Mouse (Mus musculus) megakaryocyte, embryonic 14.5 days (primary cell): ENCODE results near the gene H2al1g. TPM values are rescaled to one million over a fixed set of nuclear protein-coding genes. Genes with fewer than 3 reads are reported as not detected.
A peak's percentile ranks its signal among the peaks of the same experiment; 100 is the strongest.
"Not testable (repeated sequence)": the region's sequence is repeated elsewhere in the genome, so short reads cannot be mapped to it uniquely, and the experiment has no call there.

Source experiments
- H3K27me3 ChIP-seq: replicated peaks from 2 replicates; pipeline ENCODE3; 2012; ENCODE audit warnings: inconsistent platforms
- H3K36me3 ChIP-seq: replicated peaks from 2 replicates; pipeline ENCODE3; 2012; ENCODE audit warnings: low read length, inconsistent platforms, mixed read lengths
- H3K4me1 ChIP-seq: 2 replicates; pipeline ENCODE4 v1.6.1; 2012; ENCODE audit warnings: inconsistent platforms
- H3K4me3 ChIP-seq: replicated peaks from 2 replicates; pipeline ENCODE3; 2012; ENCODE audit warnings: moderate library complexity, mild to moderate bottlenecking, inconsistent platforms
- H3K9me3 ChIP-seq: 2 replicates; pipeline ENCODE4 v1.6.1; 2012; ENCODE audit warnings: inconsistent platforms
- FLI1 ChIP-seq: IDR thresholded peaks from 2 replicates; pipeline ENCODE4 v1.6.1; 2012; ENCODE audit warnings: low read length, inconsistent platforms, mixed read lengths
- GATA1 ChIP-seq: IDR thresholded peaks from 3 replicates; pipeline ENCODE4 v1.6.1; 2012; ENCODE audit warnings: mixed read lengths, low read length, inconsistent platforms, borderline replicate concordance
- polyA plus RNA-seq: library from polyadenylated mRNA; stranded (reverse); fragments of >175 nt; gene quantifications from 2 replicates; pipeline ENCODE4 v1.2.3, GENCODE M21; 2012; ENCODE audit warnings: low replicate concordance; ENCODE audit not compliant: insufficient read depth

Gene H2al1g
- polyA plus RNA-seq, 1 experiment, result not detected

DNA sequence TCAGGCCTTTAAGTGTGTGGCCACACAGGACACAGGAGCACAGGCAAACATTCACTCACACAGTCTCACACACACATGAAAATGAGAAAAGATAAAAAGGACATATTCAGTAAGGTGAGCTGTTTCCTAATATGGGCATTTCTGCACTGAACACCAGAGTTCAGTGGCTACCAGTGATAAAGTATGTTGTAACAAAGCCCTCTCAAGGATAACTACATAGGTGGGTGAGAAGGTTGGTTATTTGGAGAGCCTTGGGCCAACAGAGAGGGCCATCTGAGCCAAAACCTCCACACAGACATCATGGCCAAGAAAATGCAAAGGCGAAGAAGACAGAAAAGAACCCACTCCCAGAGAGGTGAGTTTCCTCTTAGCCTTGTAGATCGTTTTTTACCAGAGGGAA, 9.5 kb downstream of the H2al1g start, which contains the start of gene H2al1j:
TSS of gene H2al1j (plus strand) at position 301 of the 400 bp plus-strand sequence.
- not testable (repeated sequence) for H3K9me3 ChIP-seq, H3K27me3 ChIP-seq, H3K4me3 ChIP-seq, H3K36me3 ChIP-seq, H3K4me1 ChIP-seq

DNA sequence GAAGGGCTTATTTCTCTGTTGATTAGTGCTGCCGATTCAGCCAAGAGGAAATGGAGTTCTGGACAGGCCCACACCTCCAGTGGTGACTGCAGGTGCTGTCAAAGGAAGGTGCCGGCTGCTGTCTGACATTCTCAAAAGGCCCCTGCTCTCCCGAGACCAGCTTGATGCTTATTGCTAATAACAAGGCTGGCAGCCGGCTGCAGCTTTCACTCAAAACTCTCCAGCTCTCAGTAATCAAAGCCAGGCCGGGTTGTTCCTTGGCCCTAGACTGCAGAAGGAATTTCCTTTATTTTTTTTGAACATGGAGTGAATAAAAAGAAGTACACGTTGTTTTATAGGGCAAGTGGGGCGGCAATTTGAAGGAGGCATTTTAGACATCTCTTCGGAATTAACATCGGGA, 27.7 kb downstream of the H2al1g start:
- no peaks in the 10 kb centered on the region for H3K9me3 ChIP-seq
- no peak overlapping the region for H3K4me3 ChIP-seq
- no peak for TF ChIP-seq GATA1
- TF ChIP-seq FLI1, result no peak
- H3K36me3 ChIP-seq, result no peaks in the 10 kb centered on the region
- peaks cover 15% of the 10 kb centered on the region for H3K27me3 ChIP-seq
- 0 out of 2 replicates have a peak, but pooled peaks cover 6% of the 10 kb centered on the region for H3K4me1 ChIP-seq

DNA sequence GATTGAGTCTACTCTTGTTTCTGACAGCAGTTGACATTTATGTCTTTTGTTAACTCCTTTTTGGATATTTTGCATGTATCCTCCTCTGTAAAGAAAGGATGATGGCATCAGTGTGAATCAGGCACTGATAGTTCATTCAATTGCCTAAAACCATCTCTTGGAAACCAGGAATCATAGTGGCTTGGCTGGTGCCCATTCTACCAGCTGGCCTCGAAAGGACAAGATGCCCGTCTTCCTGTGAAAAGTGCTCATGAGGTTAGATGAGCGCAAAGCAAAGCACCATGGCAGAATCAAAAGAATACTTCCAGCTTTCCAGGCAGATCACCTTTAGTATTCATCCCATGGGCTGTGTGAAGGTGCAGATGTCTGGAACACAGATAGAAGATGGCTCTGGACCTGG, 28.7 kb downstream of the H2al1g start:
- H3K4me1 ChIP-seq, result 0 out of 2 replicates have a peak, but pooled peaks cover 6% of the 10 kb centered on the region
- TF ChIP-seq GATA1, result no peak
- TF ChIP-seq FLI1, result no peak
- no peaks in the 10 kb centered on the region for H3K9me3 ChIP-seq
- H3K4me3 ChIP-seq, result no peak overlapping the region
- no peaks in the 10 kb centered on the region for H3K36me3 ChIP-seq
- H3K27me3 ChIP-seq, result peaks cover 20% of the 10 kb centered on the region

DNA sequence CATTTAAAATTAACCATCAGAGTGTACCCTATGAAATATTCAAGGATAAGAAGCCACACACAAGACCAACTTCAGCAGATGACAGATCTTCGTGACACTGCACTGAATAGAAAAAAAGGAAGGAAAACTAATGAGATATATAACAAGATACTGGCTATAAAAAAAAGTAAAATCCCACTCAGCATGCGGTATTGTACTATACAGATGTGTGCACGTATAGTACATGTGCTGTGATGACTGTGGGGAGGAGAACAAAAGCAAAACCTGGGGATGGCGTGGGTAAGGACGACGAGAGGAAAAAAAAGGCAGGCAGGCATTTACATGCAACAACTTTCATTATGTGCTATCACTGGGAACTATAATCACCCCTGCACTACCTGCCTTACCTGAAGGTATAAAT, 42.8 kb downstream of the H2al1g start:
- H3K27me3 ChIP-seq, result peaks cover 50% of the 10 kb centered on the region
- H3K9me3 ChIP-seq, result no peaks in the 10 kb centered on the region
- H3K4me3 ChIP-seq, result no peak overlapping the region
- no peak for TF ChIP-seq FLI1
- no peak for TF ChIP-seq GATA1
- H3K36me3 ChIP-seq, result no peaks in the 10 kb centered on the region
- peaks cover 6% of the 10 kb centered on the region for H3K4me1 ChIP-seq

DNA sequence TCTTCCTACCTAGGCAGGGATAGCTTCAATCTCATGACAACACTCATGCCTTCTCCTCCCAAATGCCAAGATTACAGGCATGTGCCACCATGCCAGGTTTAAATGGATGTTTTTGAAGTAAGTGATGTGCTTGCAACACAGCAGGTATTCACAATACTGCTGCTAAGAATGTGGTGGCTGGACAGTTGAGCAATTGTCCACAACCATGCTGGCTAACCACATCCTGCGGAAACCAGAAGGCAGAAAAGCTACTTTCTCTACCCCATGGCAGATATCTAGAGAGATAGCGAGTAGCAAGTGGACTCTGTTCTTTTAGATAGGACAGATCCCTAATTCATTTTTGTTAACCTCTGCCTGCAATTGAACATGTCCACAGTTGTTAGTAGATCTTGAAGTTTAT, 43.2 kb downstream of the H2al1g start:
- Histone ChIP-seq H3K27me3 (peaks cover 48% of the 10 kb centered on the region), H3K4me3 (peak overlapping the region; percentile 42), H3K4me1 (peaks cover 6% of the 10 kb centered on the region), H3K36me3 (no peaks in the 10 kb centered on the region), H3K9me3 (0 out of 2 replicates have a peak, but pooled peaks cover under 1% of the 10 kb centered on the region)
- TF ChIP-seq FLI1 (no peak), GATA1 (no peak)

DNA sequence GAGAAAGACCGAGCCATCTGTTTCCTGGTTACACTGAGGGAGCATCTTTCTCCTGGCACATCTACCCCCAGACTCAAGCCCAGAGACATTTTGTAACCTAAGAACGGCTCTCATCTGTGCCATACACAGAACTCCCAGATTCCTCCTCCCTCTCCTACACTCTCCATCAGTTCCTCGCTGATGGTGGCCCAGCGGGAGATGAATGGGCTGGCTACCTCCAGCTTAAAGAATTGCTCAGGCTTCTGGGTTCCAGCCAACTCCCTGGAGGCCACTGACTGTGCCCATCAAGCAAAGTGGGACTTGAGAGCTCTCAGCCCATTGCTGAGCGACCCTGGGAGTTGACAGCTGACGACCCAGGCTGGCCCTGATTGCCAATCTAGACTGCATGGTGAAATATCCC, 45.8 kb downstream of the H2al1g start:
- no peak overlapping the region for H3K4me3 ChIP-seq
- H3K4me1 ChIP-seq, result peaks cover 6% of the 10 kb centered on the region
- no peaks in the 10 kb centered on the region for H3K36me3 ChIP-seq
- peaks cover 38% of the 10 kb centered on the region for H3K27me3 ChIP-seq
- H3K9me3 ChIP-seq, result 0 out of 2 replicates have a peak, but pooled peaks cover 2% of the 10 kb centered on the region
- TF ChIP-seq FLI1 (no peak), GATA1 (no peak)

DNA sequence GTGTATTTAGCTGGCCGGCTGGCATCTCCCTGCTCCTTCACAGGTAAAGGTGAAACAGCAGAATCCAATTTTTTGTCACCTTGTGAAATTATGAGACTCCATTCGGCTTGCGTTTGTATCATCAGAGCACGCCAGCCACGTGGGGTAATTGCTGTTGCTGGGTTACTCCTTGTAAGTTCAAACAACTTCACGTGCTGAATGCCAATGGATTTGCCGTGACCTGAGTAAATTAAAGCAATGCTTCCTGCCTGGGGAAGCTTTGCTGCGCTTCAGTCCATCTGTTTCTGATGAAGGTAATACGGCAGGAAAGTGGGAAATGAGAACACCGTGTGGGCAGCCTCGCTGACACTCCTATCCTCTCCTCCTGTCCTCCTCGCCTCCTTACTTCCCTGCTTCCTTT, 47.1 kb downstream of the H2al1g start:
- Histone ChIP-seq H3K9me3 (0 out of 2 replicates have a peak, but pooled peaks cover 2% of the 10 kb centered on the region), H3K36me3 (no peaks in the 10 kb centered on the region), H3K27me3 (peaks cover 34% of the 10 kb centered on the region), H3K4me3 (no peak overlapping the region), H3K4me1 (peaks cover 6% of the 10 kb centered on the region)
- no peak for TF ChIP-seq FLI1
- no peak for TF ChIP-seq GATA1

Other genes starting within 250 kb of the H2al1g start
- not detected in 2 replicates for gene H2al1a, start 19.0 kb upstream of the H2al1g start, polyA plus RNA-seq
- not detected in 2 replicates for gene H2al1b, start 15.8 kb upstream of the H2al1g start, polyA plus RNA-seq
- gene H2al1c, start 12.6 kb upstream of the H2al1g start, polyA plus RNA-seq, result not detected in 2 replicates
- not detected in 2 replicates for gene H2al1d, start 9.4 kb upstream of the H2al1g start, polyA plus RNA-seq
- gene H2al1e, start 6.3 kb upstream of the H2al1g start, polyA plus RNA-seq, result not detected in 2 replicates
- gene H2al1f, start 3.1 kb upstream of the H2al1g start, polyA plus RNA-seq, result not detected in 2 replicates
- gene H2al1h, start 3.2 kb downstream of the H2al1g start, polyA plus RNA-seq, result not detected in 2 replicates
- not detected in 2 replicates for gene H2al1i, start 6.4 kb downstream of the H2al1g start, polyA plus RNA-seq
- gene H2al1j, start 9.6 kb downstream of the H2al1g start, polyA plus RNA-seq, result not detected in 2 replicates